Mouse (Mus musculus) MEL (cell line): ENCODE measurements around the gene Srrm3. TPM values are rescaled to one million over a fixed set of nuclear protein-coding genes. Genes with fewer than 3 reads are reported as not detected.

Source experiments
- DNase-seq: peaks from one replicate; pipeline ENCODE4 v3.0.0; 2011; ENCODE audit warnings: low read depth, low spot score
- H3K27ac ChIP-seq: 2 replicates; pipeline ENCODE4 v1.5.1; 2012; ENCODE audit warnings: low read depth, mild to moderate bottlenecking, control low read depth, low read length, moderate library complexity; ENCODE audit not compliant: control insufficient read depth
- H3K27me3 ChIP-seq, 2 experiments: fragments of 150-350 bp in 1 of 2; sonication (generic) in 1 of 2; 2 replicates each; pipeline ENCODE4 v1.6.1; 2012; ENCODE audit warnings: low read length in 2 of 2, mild to moderate bottlenecking in 2 of 2, improper control_type of control experiment in 1 of 2, moderate library complexity in 1 of 2; ENCODE audit not compliant: insufficient read depth in 2 of 2, control insufficient read depth in 1 of 2
- H3K36me3 ChIP-seq, 2 experiments: 2 replicates each; pipeline ENCODE4 v1.6.1; 2012 to 2014; ENCODE audit warnings: low read length in 2 of 2, improper control_type of control experiment in 1 of 2, inconsistent platforms in 1 of 2, mild to moderate bottlenecking in 1 of 2; ENCODE audit not compliant: insufficient read depth in 2 of 2, control insufficient read depth in 1 of 2
- H3K4me1 ChIP-seq, 2 experiments: fragments of 150-350 bp in 1 of 2; sonication (generic) in 1 of 2; 2 replicates each; pipeline ENCODE4 v1.6.1; 2012; ENCODE audit warnings: low read length in 2 of 2, improper control_type of control experiment in 1 of 2, mild to moderate bottlenecking in 1 of 2; ENCODE audit not compliant: insufficient read depth in 2 of 2, control insufficient read depth in 1 of 2
- H3K4me3 ChIP-seq, 2 experiments: fragments of 150-350 bp in 1 of 2; sonication (generic) in 1 of 2; 2 replicates each; pipeline ENCODE4 v1.5.1; 2012; ENCODE audit warnings: low read depth in 2 of 2, low read length in 2 of 2, mild to moderate bottlenecking in 2 of 2, moderate library complexity in 2 of 2, control low read depth in 1 of 2, improper control_type of control experiment in 1 of 2; ENCODE audit not compliant: control insufficient read depth in 1 of 2, insufficient read depth in 1 of 2
- H3K79me2 ChIP-seq: 2 replicates; pipeline ENCODE4 v1.6.1; 2012; ENCODE audit warnings: mild to moderate bottlenecking, low read length, moderate library complexity; ENCODE audit not compliant: control insufficient read depth, poor library complexity, insufficient read depth
- H3K9ac ChIP-seq: 2 replicates; pipeline ENCODE4 v1.6.1; 2012; ENCODE audit warnings: low read depth, mild to moderate bottlenecking, control low read depth, low read length, moderate library complexity; ENCODE audit not compliant: control insufficient read depth, poor library complexity, severe bottlenecking
- H3K9me3 ChIP-seq: fragments of 150-350 bp; sonication (generic); replicated peaks from 2 replicates; pipeline ENCODE4 v1.6.1; 2012; ENCODE audit warnings: mild to moderate bottlenecking, low read length, improper control_type of control experiment, moderate library complexity; ENCODE audit not compliant: insufficient read depth
- BHLHE40 ChIP-seq: IDR thresholded peaks from 2 replicates; pipeline ENCODE4 v1.6.1; 2012; ENCODE audit warnings: low read depth, mild to moderate bottlenecking, inconsistent platforms, low read length, improper control_type of control experiment, borderline replicate concordance
- CHD1 ChIP-seq: IDR thresholded peaks from 2 replicates; pipeline ENCODE4 v1.6.1; 2012; ENCODE audit warnings: low read depth, mild to moderate bottlenecking, inconsistent platforms, low read length, improper control_type of control experiment
- CHD2 ChIP-seq: IDR thresholded peaks from 2 replicates; pipeline ENCODE4 v1.6.1; 2011; ENCODE audit warnings: low read length, improper control_type of control experiment
- CTCF ChIP-seq, 3 experiments: IDR thresholded peaks in 2 of 3; conservative IDR thresholded peaks in 1 of 3; 2 replicates each; pipeline ENCODE4 v1.5.1; 2011 to 2012; ENCODE audit warnings: low read length in 3 of 3, low read depth in 2 of 3, mild to moderate bottlenecking in 2 of 3, improper control_type of control experiment in 1 of 3, inconsistent platforms in 1 of 3, mixed read lengths in 1 of 3, moderate library complexity in 1 of 3; ENCODE audit not compliant: control insufficient read depth in 1 of 3, insufficient read depth in 1 of 3, poor library complexity in 1 of 3, severe bottlenecking in 1 of 3
- ELF1 ChIP-seq: IDR thresholded peaks from 2 replicates; pipeline ENCODE4 v1.6.1; 2014; ENCODE audit warnings: low read depth, mild to moderate bottlenecking, inconsistent platforms, low read length, improper control_type of control experiment, moderate library complexity
- EP300 ChIP-seq, 2 experiments: IDR thresholded peaks; 2 replicates each; pipeline ENCODE4 v1.6.1; 2011; ENCODE audit warnings: improper control_type of control experiment in 2 of 2, low read length in 2 of 2, low read depth in 1 of 2, mild to moderate bottlenecking in 1 of 2
- ETS1 ChIP-seq: IDR thresholded peaks from 2 replicates; pipeline ENCODE4 v1.6.1; 2012; ENCODE audit warnings: low read depth, mild to moderate bottlenecking, inconsistent platforms, low read length, improper control_type of control experiment, moderate library complexity
- GABPA ChIP-seq: IDR thresholded peaks from 2 replicates; pipeline ENCODE4 v1.6.1; 2012; ENCODE audit warnings: low read depth, mild to moderate bottlenecking, inconsistent platforms, low read length, improper control_type of control experiment, moderate library complexity
- GATA1 ChIP-seq: IDR thresholded peaks from 2 replicates; pipeline ENCODE4 v1.6.1; 2011; ENCODE audit warnings: low read depth, low read length, improper control_type of control experiment
- HCFC1 ChIP-seq: IDR thresholded peaks from 2 replicates; pipeline ENCODE4 v1.6.1; 2012; ENCODE audit warnings: low read depth, mild to moderate bottlenecking, inconsistent platforms, low read length, improper control_type of control experiment, moderate library complexity
- JUND ChIP-seq: IDR thresholded peaks from 2 replicates; pipeline ENCODE4 v1.6.1; 2011; ENCODE audit warnings: low read depth, mild to moderate bottlenecking, improper control_type of control experiment, low read length
- KAT2A ChIP-seq: conservative IDR thresholded peaks from 2 replicates; pipeline ENCODE4 v1.6.1; 2012; ENCODE audit warnings: low read depth, low read length, improper control_type of control experiment, inconsistent platforms
- MAFK ChIP-seq: IDR thresholded peaks from 2 replicates; pipeline ENCODE4 v1.6.1; 2011; ENCODE audit warnings: low read depth, mild to moderate bottlenecking, low read length, improper control_type of control experiment, borderline replicate concordance
- MAX ChIP-seq: IDR thresholded peaks from 2 replicates; pipeline ENCODE4 v1.6.1; 2011; ENCODE audit warnings: low read length, improper control_type of control experiment
- MAZ ChIP-seq: IDR thresholded peaks from 2 replicates; pipeline ENCODE4 v1.6.1; 2012; ENCODE audit warnings: low read depth, mild to moderate bottlenecking, inconsistent platforms, low read length, improper control_type of control experiment
- MEF2A ChIP-seq: IDR thresholded peaks from 2 replicates; pipeline ENCODE4 v1.6.1; 2014; ENCODE audit warnings: low read depth, mild to moderate bottlenecking, inconsistent platforms, low read length, improper control_type of control experiment; ENCODE audit not compliant: poor library complexity, insufficient replicate concordance, severe bottlenecking; ENCODE audit errors: extremely low read depth
- MXI1 ChIP-seq: IDR thresholded peaks from 2 replicates; pipeline ENCODE4 v1.6.1; 2011; ENCODE audit warnings: mild to moderate bottlenecking, low read depth, low read length, improper control_type of control experiment
- MYB ChIP-seq: IDR thresholded peaks from 2 replicates; pipeline ENCODE4 v1.6.1; 2011; ENCODE audit warnings: mild to moderate bottlenecking, low read depth, low read length, improper control_type of control experiment
- MYC ChIP-seq: IDR thresholded peaks from 2 replicates; pipeline ENCODE4 v1.6.1; 2011; ENCODE audit warnings: low read depth, mild to moderate bottlenecking, low read length, improper control_type of control experiment, moderate library complexity
- NELFE ChIP-seq: IDR thresholded peaks from 2 replicates; pipeline ENCODE4 v1.6.1; 2011; ENCODE audit warnings: low read depth, low read length, improper control_type of control experiment
- NRF1 ChIP-seq: IDR thresholded peaks from 2 replicates; pipeline ENCODE4 v1.6.1; 2014; ENCODE audit warnings: low read depth, mild to moderate bottlenecking, inconsistent platforms, low read length, improper control_type of control experiment, moderate library complexity; ENCODE audit not compliant: poor library complexity, insufficient read depth, severe bottlenecking
- POLR2A ChIP-seq, 2 experiments: IDR thresholded peaks; 2 replicates each; pipeline ENCODE4 v1.6.1; 2011 to 2012; ENCODE audit warnings: low read length in 2 of 2, mild to moderate bottlenecking in 2 of 2, control low read depth in 1 of 2, improper control_type of control experiment in 1 of 2, low read depth in 1 of 2, moderate library complexity in 1 of 2; ENCODE audit not compliant: control insufficient read depth in 1 of 2, insufficient read depth in 1 of 2, poor library complexity in 1 of 2
- POLR2AphosphoS2 ChIP-seq: IDR thresholded peaks from 2 replicates; pipeline ENCODE4 v1.6.1; 2011; ENCODE audit warnings: low read length, improper control_type of control experiment
- RAD21 ChIP-seq: IDR thresholded peaks from 2 replicates; pipeline ENCODE4 v1.6.1; 2011; ENCODE audit warnings: mild to moderate bottlenecking, low read depth, low read length, improper control_type of control experiment
- RCOR1 ChIP-seq: IDR thresholded peaks from 2 replicates; pipeline ENCODE4 v1.6.1; 2012; ENCODE audit warnings: low read depth, mild to moderate bottlenecking, inconsistent platforms, low read length, improper control_type of control experiment
- SIN3A ChIP-seq: IDR thresholded peaks from 2 replicates; pipeline ENCODE4 v1.6.1; 2012; ENCODE audit warnings: low read length, improper control_type of control experiment, inconsistent platforms
- SMC3 ChIP-seq: IDR thresholded peaks from 2 replicates; pipeline ENCODE4 v1.6.1; 2011; ENCODE audit warnings: low read depth, low read length, improper control_type of control experiment
- TAL1 ChIP-seq: IDR thresholded peaks from 2 replicates; pipeline ENCODE4 v1.6.1; 2012; ENCODE audit warnings: mild to moderate bottlenecking, inconsistent platforms, low read length, moderate library complexity, mixed read lengths
- TBP ChIP-seq: IDR thresholded peaks from 2 replicates; pipeline ENCODE4 v1.8.0; 2011; ENCODE audit warnings: low read depth, low read length, improper control_type of control experiment
- UBTF ChIP-seq: IDR thresholded peaks from 2 replicates; pipeline ENCODE4 v1.6.1; 2012; ENCODE audit warnings: low read depth, mild to moderate bottlenecking, inconsistent platforms, low read length, improper control_type of control experiment, moderate library complexity, borderline replicate concordance; ENCODE audit not compliant: insufficient read depth
- USF1 ChIP-seq: IDR thresholded peaks from 2 replicates; pipeline ENCODE4 v1.6.1; 2014; ENCODE audit warnings: low read depth, mild to moderate bottlenecking, inconsistent platforms, low read length, improper control_type of control experiment, moderate library complexity
- USF2 ChIP-seq, 2 experiments: IDR thresholded peaks; 2 replicates each; pipeline ENCODE4 v1.6.1; 2011 to 2012; ENCODE audit warnings: improper control_type of control experiment in 2 of 2, low read length in 2 of 2, borderline replicate concordance in 1 of 2, inconsistent platforms in 1 of 2, low read depth in 1 of 2, mild to moderate bottlenecking in 1 of 2; ENCODE audit not compliant: insufficient read depth in 1 of 2
- ZC3H11A ChIP-seq: IDR thresholded peaks from 2 replicates; pipeline ENCODE4 v1.6.1; 2012; ENCODE audit warnings: low read depth, mild to moderate bottlenecking, inconsistent platforms, low read length, improper control_type of control experiment
- ZKSCAN1 ChIP-seq: IDR thresholded peaks from 2 replicates; pipeline ENCODE4 v1.6.1; 2012; ENCODE audit warnings: low read depth, mild to moderate bottlenecking, inconsistent platforms, low read length, improper control_type of control experiment, moderate library complexity
- ZMIZ1 ChIP-seq: IDR thresholded peaks from 2 replicates; pipeline ENCODE4 v1.6.1; 2012; ENCODE audit warnings: low read depth, mild to moderate bottlenecking, inconsistent platforms, low read length, improper control_type of control experiment, moderate library complexity
- ZNF384 ChIP-seq: IDR thresholded peaks from 2 replicates; pipeline ENCODE4 v1.6.1; 2012; ENCODE audit warnings: low read depth, mild to moderate bottlenecking, inconsistent platforms, low read length, improper control_type of control experiment
- polyA plus RNA-seq, 2 experiments: library from polyadenylated mRNA; stranded (reverse) in 1 of 2; unstranded in 1 of 2; fragments of >175 nt in 1 of 2; fragments of >200 nt in 1 of 2; gene quantifications; 2 replicates each; pipeline versions ENCODE4 v1.2.1 to v1.2.4; 2012; ENCODE audit warnings: low replicate concordance in 2 of 2, low read depth in 1 of 2; ENCODE audit not compliant: insufficient read length in 2 of 2, insufficient read depth in 1 of 2, missing spikeins in 1 of 2
- total RNA-seq: library from RNA; depleted of rRNA; stranded (reverse); fragments of 300-350 nt; gene quantifications from 2 replicates; pipeline ENCODE4 v1.2.3, GENCODE M21; 2012; rRNA removed

The Srrm3 gene
- total RNA-seq = not detected in 2 replicates
- not detected for polyA plus RNA-seq

DNA sequence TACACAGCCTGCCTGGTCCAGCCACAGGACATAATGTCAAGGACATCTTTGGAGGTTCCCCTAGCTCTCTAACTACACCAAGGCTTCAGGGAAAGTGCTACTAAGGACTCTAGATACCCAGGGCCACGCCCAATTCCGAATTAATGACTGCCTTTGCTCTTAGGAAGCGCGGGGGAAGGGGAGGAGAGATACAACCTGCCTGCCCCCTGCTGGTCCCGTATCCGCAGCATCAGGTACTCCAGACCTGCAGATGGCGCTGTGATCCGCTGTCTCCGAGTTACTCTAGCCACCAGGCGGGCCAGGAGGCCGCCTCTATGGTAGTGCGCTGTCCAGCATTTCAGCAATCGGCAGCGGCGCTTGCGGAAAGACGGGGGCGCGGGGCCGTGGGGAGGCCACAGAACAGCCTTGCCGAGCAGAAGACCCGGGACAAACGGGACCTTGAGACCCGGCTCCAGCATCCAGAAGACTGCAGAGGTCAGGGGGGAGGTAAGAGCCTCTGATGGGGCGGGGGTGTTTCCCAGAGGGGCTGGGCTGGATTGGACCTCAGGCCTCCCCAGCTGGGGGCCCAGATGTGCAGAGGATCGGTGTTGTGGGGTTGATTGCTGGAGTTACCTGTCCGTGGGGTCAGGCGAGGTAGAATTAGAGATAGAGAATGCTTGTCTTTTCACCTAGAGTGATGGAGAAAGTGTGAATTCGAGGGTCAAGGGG, at the start of gene Srrm3:
Srrm3 (plus strand) TSS at position 336 of the 708 bp plus-strand sequence.
- DNase-seq = peak; percentile 91
- Histone ChIP-seq H3K4me1 (no peaks in the 10 kb centered on the region), H3K9ac (no peak within 1 kb of the TSS), H3K36me3 (no peaks in the 10 kb centered on the region), H3K9me3 (no peaks in the 10 kb centered on the region), H3K79me2 (no peaks in the 10 kb centered on the region), H3K27me3 (peaks cover 9 to 23% of the 10 kb centered on the region in 2 experiments), H3K4me3 (no peak within 1 kb of the TSS), H3K27ac (no peak within 1 kb of the TSS)
- no peak for TF ChIP-seq MEF2A
- no peak for TF ChIP-seq MYB
- 0 out of 2 replicates have a peak, but pooled peaks have one; percentile 19 for TF ChIP-seq ZC3H11A
- TF ChIP-seq SIN3A = peak; percentile 98
- no peak for TF ChIP-seq KAT2A
- no peak for TF ChIP-seq ETS1
- no peak for TF ChIP-seq CHD1
- TF ChIP-seq GABPA = peak; percentile 85; the same call in 1 of the 2 replicates
- no peak for TF ChIP-seq GATA1
- TF ChIP-seq CTCF (IDR thresholded peaks at IDR 0.05 in 2 of 3, conservative IDR thresholded peaks at IDR 0.05 in 1 of 3; ENCODE audit: control insufficient read depth in 1 of 3, insufficient read depth in 1 of 3, low read depth in 2 of 3, low read length in 3 of 3, poor library complexity in 1 of 3, severe bottlenecking in 1 of 3) = peak in 2 of 3 experiments; percentile 76 to 97
- TF ChIP-seq TAL1 = no peak
- no peak for TF ChIP-seq BHLHE40
- TF ChIP-seq ZMIZ1 = no peak
- TF ChIP-seq USF2 (IDR thresholded peaks at IDR 0.05; ENCODE audit: borderline replicate concordance in 1 of 2, insufficient read depth in 1 of 2, low read depth in 1 of 2, low read length in 2 of 2) = no peak
- peak; percentile 37 for TF ChIP-seq RAD21
- TF ChIP-seq JUND = no peak
- TF ChIP-seq MXI1 = peak; percentile 86
- 0 out of 2 replicates have a peak, but pooled peaks have one; percentile 27 for TF ChIP-seq ELF1
- TF ChIP-seq RCOR1 = no peak
- TF ChIP-seq SMC3 = peak; percentile 77
- TF ChIP-seq ZKSCAN1 = no peak
- no peak for TF ChIP-seq USF1
- no peak for TF ChIP-seq CHD2
- no peak for TF ChIP-seq MYC
- TF ChIP-seq POLR2AphosphoS2 = no peak
- no peak for TF ChIP-seq MAX
- TF ChIP-seq MAZ = no peak
- 0 out of 2 replicates have a peak, but pooled peaks have one; percentile 50 for TF ChIP-seq ZNF384
- TF ChIP-seq POLR2A (IDR thresholded peaks at IDR 0.05; ENCODE audit: control insufficient read depth in 1 of 2, insufficient read depth in 1 of 2, low read depth in 1 of 2, low read length in 2 of 2, poor library complexity in 1 of 2) = no peak
- TF ChIP-seq NELFE = no peak
- no peak for TF ChIP-seq EP300 (IDR thresholded peaks at IDR 0.05; ENCODE audit: low read depth in 1 of 2, low read length in 2 of 2)
- peak; percentile 84 for TF ChIP-seq HCFC1
- no peak for TF ChIP-seq NRF1
- 0 out of 2 replicates have a peak, but pooled peaks have one; percentile 40 for TF ChIP-seq TBP
- no peak for TF ChIP-seq MAFK
- no peak for TF ChIP-seq UBTF
